Mouse (Mus musculus) megakaryocyte, embryonic 14.5 days (primary cell): ENCODE measurements around the gene Igsf9.

Experiments
- FLI1 ChIP-seq: IDR thresholded peaks from 2 replicates; pipeline ENCODE4 v1.6.1; 2012; ENCODE audit warnings: low read length, inconsistent platforms, mixed read lengths
- GATA1 ChIP-seq: IDR thresholded peaks from 3 replicates; pipeline ENCODE4 v1.6.1; 2012; ENCODE audit warnings: mixed read lengths, low read length, inconsistent platforms, borderline replicate concordance

DNA sequence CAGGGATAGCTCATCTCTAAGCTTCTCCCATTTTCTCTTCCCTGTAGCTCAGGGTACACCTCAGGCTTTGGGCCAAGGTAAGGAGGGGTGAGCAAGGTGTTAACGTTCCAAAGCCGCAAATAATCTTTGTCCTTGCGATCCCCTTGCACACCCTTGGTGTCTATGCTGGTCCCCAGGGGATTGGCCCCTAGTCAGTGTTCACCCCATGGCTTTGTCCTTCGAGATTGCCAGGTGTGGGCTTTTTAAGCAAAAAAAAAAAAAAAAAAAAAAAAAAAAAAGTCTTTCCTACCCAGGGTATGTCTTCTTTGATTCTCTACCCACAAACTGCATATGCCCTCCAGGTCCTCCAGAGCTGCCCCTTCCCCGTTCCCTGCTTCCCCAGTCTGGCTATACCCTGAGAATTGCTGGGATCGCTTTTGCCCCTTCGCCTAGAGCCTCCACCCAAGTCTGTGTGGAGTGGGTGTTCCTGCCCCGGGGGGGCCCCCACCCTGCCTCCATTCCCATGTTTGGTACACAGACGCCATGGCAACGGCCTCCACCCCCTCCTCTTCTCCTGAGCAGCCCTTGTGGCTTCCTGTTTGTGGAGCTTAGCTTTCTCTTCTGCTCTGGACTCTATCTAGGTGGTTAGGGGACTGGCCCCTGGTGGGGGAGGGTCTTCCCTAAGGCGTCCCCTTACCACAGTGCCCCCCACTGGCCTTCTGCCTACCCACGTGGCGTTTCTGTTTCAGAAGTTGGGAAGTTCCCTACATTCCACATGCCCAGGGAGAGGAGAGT lies 20.0 kb downstream of the Igsf9 start:
- TF ChIP-seq GATA1 (no peak), FLI1 (no peak)
